Mouse (Mus musculus): ENCODE measurements at regions not wholly inside any gene's neighbourhood (a gene's known extent, or its start where the extent isn't known, plus 50 kb on each side); places are given as distances from the start of the nearest gene placed in this dataset.
"Not testable (repeated sequence)": the region's sequence is repeated elsewhere in the genome, so short reads cannot be mapped to it uniquely, and the experiment has no call there.

GRCm38 (mm10) chr15:38129330-38129729 is 704.0 kb downstream of the 4930447A16Rik start:
- Histone ChIP-seq H3K9me3 (no peaks in the 10 kb centered on the region), H3K27ac (no peak overlapping the region), H3K4me2 (no peak overlapping the region), H3K36me3 (replicated peaks) (no peaks in the 10 kb centered on the region), H3K27me3 (replicated peaks) (no peaks in the 10 kb centered on the region), H3K4me3 (no peak overlapping the region), H3K4me1 (no peaks in the 10 kb centered on the region), H3K9ac (no peak overlapping the region)
- ATAC-seq (replicated peaks), result no peak
- 57% methylated on average over 7 of the region's 7 CpGs for WGBS

DNA sequence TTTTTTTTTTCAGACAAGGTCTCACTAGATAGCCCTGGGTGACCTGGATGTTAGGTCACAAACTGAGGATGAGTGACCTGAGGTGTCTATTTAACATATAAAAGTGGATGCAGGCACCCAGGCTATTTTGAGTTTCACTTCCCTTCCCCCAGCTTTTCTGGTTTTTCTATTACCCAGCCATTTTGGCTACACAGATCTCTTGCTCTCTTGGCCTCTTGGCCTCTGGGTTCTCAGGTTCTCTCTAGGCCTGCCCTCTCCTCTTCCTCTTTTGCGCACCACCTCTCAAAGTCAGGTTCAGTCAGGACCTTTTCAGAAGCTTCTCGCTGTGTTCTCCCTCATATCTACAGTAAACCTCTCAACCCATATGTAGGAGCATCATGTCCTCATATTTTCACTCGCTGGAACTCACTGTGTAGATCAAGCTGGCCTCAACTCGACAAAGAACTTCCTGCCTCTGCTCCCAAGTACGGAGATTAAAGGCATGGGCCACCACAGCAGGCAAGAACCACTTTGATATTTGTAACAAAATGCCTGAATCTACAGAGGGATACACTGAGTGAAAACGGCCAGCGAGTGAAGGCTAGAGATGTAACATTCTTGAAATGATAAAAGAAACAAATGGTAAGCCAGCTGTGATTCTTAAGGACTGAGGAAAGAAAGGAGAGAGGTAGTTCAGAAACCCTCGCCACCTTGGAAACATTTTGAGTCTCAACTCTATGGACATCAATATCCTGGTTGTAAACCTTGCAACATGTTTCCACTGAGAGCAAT is 704.7 kb downstream of the 4930447A16Rik start:
- Histone ChIP-seq H3K27ac (no peak overlapping the region), H3K36me3 (replicated peaks) (no peaks in the 10 kb centered on the region), H3K4me2 (no peak overlapping the region), H3K9ac (no peak overlapping the region), H3K9me3 (no peaks in the 10 kb centered on the region), H3K4me3 (no peak overlapping the region), H3K27me3 (replicated peaks) (no peaks in the 10 kb centered on the region), H3K4me1 (no peaks in the 10 kb centered on the region)
- 84% methylated on average over 8 of the region's 8 CpGs for WGBS
- no peak for ATAC-seq (replicated peaks)

DNA sequence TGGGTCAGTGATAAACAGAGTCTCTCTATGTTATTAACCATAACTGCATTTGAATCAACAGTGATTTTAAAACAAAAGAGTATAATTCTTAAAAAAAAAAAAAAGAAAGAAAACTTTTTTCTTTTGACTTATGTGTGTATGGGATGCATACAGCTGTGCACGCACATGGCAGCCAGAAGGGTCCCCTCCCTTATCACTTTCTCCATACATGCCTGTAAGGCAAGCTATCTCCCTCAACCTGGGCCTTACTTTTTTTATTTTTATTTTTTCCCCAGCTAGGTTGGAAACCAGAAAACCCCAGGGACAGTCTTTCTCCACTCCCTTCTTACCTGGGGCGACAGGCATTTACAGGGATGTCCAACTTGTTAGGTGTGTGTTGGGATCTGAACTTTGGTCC is 705.3 kb downstream of the 4930447A16Rik start:
- 99% methylated on average over 2 of the region's 2 CpGs for WGBS
- Histone ChIP-seq H3K4me2 (no peak overlapping the region), H3K27ac (no peak overlapping the region), H3K27me3 (replicated peaks) (no peaks in the 10 kb centered on the region), H3K36me3 (replicated peaks) (no peaks in the 10 kb centered on the region), H3K4me3 (no peak overlapping the region), H3K9me3 (no peaks in the 10 kb centered on the region), H3K9ac (no peak overlapping the region), H3K4me1 (no peaks in the 10 kb centered on the region)
- no peak for ATAC-seq (replicated peaks)

GRCm38 (mm10) chr15:38139639-38140038 is 714.3 kb downstream of the 4930447A16Rik start:
- WGBS, result 96% methylated on average over 1 of the region's 1 CpGs
- ATAC-seq (replicated peaks), result no peak
- no peak overlapping the region for H3K9ac ChIP-seq
- H3K9me3 ChIP-seq, result no peaks in the 10 kb centered on the region
- H3K36me3 ChIP-seq (replicated peaks), result no peaks in the 10 kb centered on the region
- no peak overlapping the region for H3K4me2 ChIP-seq
- no peak overlapping the region for H3K4me3 ChIP-seq
- no peaks in the 10 kb centered on the region for H3K27me3 ChIP-seq (replicated peaks)
- H3K4me1 ChIP-seq, result no peaks in the 10 kb centered on the region
- H3K27ac ChIP-seq, result no peak overlapping the region

DNA sequence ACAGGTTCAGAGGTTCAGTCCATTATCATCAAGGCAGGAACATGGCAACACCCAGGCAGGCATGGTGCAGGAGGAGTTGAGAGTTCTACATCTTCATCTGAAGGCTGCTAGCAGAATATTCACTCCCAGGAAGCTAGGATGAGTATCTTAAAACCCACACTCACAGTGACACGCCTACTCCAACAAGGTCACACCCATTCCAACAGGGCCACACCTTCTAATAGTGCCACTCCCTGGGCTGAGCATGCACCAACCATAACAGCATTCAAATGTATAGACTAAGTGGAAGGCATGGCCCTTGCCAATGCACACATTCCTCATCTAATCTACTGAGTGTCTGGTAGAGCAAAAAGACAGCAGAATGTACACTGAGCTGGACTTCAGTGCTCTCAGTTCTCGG is 718.1 kb downstream of the 4930447A16Rik start:
- Histone ChIP-seq H3K4me2 (no peak overlapping the region), H3K4me3 (no peak overlapping the region), H3K9ac (no peak overlapping the region), H3K27me3 (replicated peaks) (no peaks in the 10 kb centered on the region), H3K36me3 (replicated peaks) (no peaks in the 10 kb centered on the region), H3K9me3 (no peaks in the 10 kb centered on the region), H3K4me1 (no peaks in the 10 kb centered on the region), H3K27ac (no peak overlapping the region)
- no peak for ATAC-seq (replicated peaks)
- WGBS, result 84% methylated on average over 2 of the region's 2 CpGs

DNA sequence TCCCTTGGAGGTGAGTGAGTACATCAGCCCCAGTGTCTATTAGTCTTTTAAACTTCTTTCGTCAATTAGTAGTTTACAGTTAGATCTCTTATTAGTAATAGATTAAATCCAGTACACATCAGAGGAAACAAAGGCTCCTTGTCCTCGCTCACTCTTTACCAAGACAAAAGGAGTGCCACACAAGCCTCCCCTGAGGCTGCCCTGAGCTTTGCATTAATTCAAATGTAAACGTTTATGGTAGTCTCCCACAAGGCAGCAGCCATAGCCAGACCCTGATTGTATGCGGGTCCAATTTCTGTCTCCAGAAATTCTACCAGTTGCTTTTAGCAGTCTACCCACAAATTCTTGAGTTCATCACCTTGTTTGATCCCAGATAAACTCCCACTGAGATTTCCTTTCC is 726.3 kb downstream of the 4930447A16Rik start:
- H3K4me3 ChIP-seq, result no peak overlapping the region
- ATAC-seq (replicated peaks), result no peak
- WGBS, result 58% methylated on average over 4 of the region's 4 CpGs

DNA sequence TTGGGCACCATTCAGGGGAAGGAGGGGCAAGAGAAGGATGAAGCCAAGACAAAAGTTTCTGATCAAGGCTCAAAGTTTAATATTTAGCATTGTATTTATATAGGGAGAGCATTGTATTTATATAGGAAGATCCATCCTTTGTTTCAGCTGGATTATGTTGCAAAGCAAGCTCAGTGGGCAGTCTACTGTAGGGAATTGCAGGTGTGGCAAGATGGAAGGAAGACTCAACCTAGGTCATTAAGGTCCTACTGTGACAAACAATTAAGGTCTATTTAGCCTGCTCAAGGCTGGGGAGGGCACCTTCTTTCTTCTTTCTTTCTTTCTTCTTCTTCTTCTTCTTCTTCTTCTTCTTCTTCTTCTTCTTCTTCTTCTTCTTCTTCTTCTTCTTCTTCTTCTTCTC is 728.5 kb downstream of the 4930447A16Rik start:
- not testable (repeated sequence) for H3K9ac ChIP-seq; ATAC-seq (replicated peaks); H3K4me1 ChIP-seq; H3K36me3 ChIP-seq (replicated peaks); H3K9me3 ChIP-seq; H3K27ac ChIP-seq; H3K4me2 ChIP-seq; H3K4me3 ChIP-seq; H3K27me3 ChIP-seq (replicated peaks)

More for the DNA sequence above, 726.3 kb downstream of the 4930447A16Rik start:
- H3K27me3 ChIP-seq (replicated peaks), result no peaks in the 10 kb centered on the region
- no peaks in the 10 kb centered on the region for H3K9me3 ChIP-seq
- no peak overlapping the region for H3K9ac ChIP-seq
- H3K4me1 ChIP-seq, result no peaks in the 10 kb centered on the region
- no peak overlapping the region for H3K4me2 ChIP-seq
- H3K36me3 ChIP-seq (replicated peaks), result no peaks in the 10 kb centered on the region
- H3K27ac ChIP-seq, result no peak overlapping the region

DNA sequence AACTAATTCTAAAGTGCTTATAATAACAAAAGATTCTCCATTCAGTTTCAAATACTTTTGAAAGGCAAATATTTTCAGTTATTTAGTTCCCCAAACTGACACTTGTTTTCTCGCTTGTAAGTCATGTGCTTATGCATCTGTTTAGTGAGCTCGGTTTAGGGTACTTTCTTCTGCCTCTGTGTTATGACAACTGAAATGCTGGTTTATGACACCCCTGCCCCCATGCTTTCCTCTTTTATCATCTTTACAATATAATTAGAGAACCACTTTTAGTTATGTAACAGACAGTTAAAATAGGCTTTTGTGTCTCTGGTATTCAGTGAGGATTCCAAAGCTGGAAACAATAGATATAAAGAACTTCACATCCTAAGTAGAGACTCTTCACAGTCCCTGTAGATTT is 733.8 kb downstream of the 4930447A16Rik start:
- H3K9ac ChIP-seq, result no peak overlapping the region
- no peak overlapping the region for H3K4me3 ChIP-seq
- H3K4me2 ChIP-seq, result no peak overlapping the region
- H3K27me3 ChIP-seq (replicated peaks), result no peaks in the 10 kb centered on the region
- no peaks in the 10 kb centered on the region for H3K9me3 ChIP-seq
- no peaks in the 10 kb centered on the region for H3K36me3 ChIP-seq (replicated peaks)
- H3K27ac ChIP-seq, result no peak overlapping the region
- no peak for ATAC-seq (replicated peaks)
- peaks cover 6% of the 10 kb centered on the region for H3K4me1 ChIP-seq
- WGBS, result 69% methylated on average over 2 of the region's 2 CpGs

DNA sequence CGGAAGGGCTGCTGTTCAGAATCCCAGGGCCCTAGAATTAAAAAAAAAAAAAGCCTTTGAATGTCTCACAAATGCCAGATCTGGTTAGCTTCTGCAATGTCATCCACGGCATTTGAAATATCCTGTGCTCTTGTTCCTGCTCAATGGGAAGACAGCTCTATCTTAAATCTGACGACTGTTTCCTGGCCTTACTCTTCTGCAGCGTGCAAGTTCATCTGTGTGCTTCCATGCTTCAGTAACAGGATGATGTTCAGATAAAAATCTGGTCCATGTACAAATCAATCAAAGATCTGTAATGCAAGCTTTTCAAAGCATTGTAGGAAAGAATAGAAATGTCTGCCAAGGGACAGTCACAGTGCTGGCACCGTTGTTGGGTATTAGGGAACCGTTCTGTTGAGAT is 738.4 kb downstream of the 4930447A16Rik start:
- Histone ChIP-seq H3K4me1 (peaks cover 6% of the 10 kb centered on the region), H3K9ac (no peak overlapping the region), H3K4me3 (no peak overlapping the region), H3K27ac (peak overlapping the region; percentile 34; the same call in 1 of the 2 replicates), H3K9me3 (no peaks in the 10 kb centered on the region), H3K36me3 (replicated peaks) (no peaks in the 10 kb centered on the region), H3K27me3 (replicated peaks) (no peaks in the 10 kb centered on the region), H3K4me2 (no peak overlapping the region)
- WGBS, result 38% methylated on average over 6 of the region's 6 CpGs
- ATAC-seq (replicated peaks), result no peak

DNA sequence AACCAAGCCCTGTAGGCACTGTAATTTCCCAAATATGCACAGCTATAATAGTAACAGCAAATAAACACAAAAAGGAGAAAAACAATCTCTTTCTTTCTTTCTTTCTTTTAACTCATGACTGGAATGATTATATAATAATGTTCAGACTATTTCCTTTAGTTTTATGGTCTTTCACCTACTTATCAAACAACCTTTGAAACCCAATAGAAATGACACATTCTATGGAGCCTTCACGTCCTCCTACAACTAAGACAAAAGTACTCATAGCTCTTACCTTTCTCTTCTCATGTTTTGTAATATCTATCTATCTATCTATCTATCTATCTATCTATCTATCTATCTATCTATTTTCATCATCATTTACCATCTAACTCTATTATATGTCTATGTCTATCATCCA is 739.5 kb downstream of the 4930447A16Rik start:
- Histone ChIP-seq H3K27ac (no peak overlapping the region), H3K9me3 (no peaks in the 10 kb centered on the region), H3K36me3 (replicated peaks) (no peaks in the 10 kb centered on the region), H3K27me3 (replicated peaks) (no peaks in the 10 kb centered on the region), H3K4me3 (no peak overlapping the region), H3K9ac (no peak overlapping the region), H3K4me1 (peaks cover 6% of the 10 kb centered on the region), H3K4me2 (no peak overlapping the region)
- ATAC-seq (replicated peaks), result no peak
- WGBS, result 91% methylated on average over 1 of the region's 1 CpGs

- Histone ChIP-seq H3K27ac (no peak overlapping the region), H3K4me3 (no peak overlapping the region), H3K36me3 (replicated peaks) (no peaks in the 10 kb centered on the region), H3K27me3 (replicated peaks) (no peaks in the 10 kb centered on the region), H3K4me2 (no peak overlapping the region), H3K9ac (no peak overlapping the region), H3K9me3 (no peaks in the 10 kb centered on the region), H3K4me1 (peaks cover 6% of the 10 kb centered on the region)
- 64% methylated on average over 7 of the region's 7 CpGs for WGBS
- no peak for ATAC-seq (replicated peaks)
Measured at GRCm38 (mm10) chr15:38165881-38166445, 740.6 kb downstream of the 4930447A16Rik start.

GRCm38 (mm10) chr15:38166476-38166875 is 741.1 kb downstream of the 4930447A16Rik start:
- whole genome bisulfite sequencing, result 95% methylated on average over 5 of the region's 5 CpGs
- Histone ChIP-seq H3K4me1 (peaks cover 6% of the 10 kb centered on the region), H3K9ac (no peak overlapping the region), H3K27me3 (replicated peaks) (no peaks in the 10 kb centered on the region), H3K4me2 (no peak overlapping the region), H3K9me3 (no peaks in the 10 kb centered on the region), H3K27ac (no peak overlapping the region), H3K36me3 (replicated peaks) (no peaks in the 10 kb centered on the region), H3K4me3 (no peak overlapping the region)
- ATAC-seq (replicated peaks), result no peak

DNA sequence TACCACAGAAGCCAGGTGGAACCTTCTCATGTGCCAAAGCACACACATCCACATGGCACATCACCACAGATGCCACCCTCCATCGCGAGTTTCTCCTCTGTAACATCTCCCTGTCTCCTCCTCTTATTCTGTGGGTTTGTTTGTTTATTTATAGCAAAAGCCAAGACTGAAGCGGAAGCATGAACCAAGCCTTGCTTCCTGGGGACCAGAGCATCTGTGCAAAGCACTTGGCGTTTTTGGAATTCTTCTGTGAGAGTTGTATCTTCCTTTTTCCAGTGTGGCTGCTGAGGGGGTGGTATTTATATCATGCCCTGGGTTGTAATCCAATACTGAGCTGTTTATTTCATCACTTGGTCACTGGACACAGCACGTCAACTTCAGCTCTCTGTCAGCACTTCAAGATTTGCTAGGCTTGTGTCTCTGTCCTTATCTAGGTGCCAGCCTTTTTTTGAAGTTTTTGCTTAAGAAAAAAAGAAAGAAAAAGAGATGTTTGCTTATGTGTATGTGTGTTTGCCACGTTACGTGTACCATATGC is 742.3 kb downstream of the 4930447A16Rik start:
- Histone ChIP-seq H3K9ac (no peak overlapping the region), H3K4me3 (no peak overlapping the region), H3K4me2 (no peak overlapping the region), H3K4me1 (peaks cover 6% of the 10 kb centered on the region), H3K27me3 (replicated peaks) (no peaks in the 10 kb centered on the region), H3K27ac (no peak overlapping the region), H3K9me3 (no peaks in the 10 kb centered on the region), H3K36me3 (replicated peaks) (no peaks in the 10 kb centered on the region)
- WGBS, result 86% methylated on average over 7 of the region's 7 CpGs
- no peak for ATAC-seq (replicated peaks)
